Mouse (Mus musculus): ENCODE results near the gene Lmtk2. TPM values are rescaled to one million over a fixed set of nuclear protein-coding genes. Genes with fewer than 3 reads are reported as not detected.

Lmtk2 gene
- polyA plus RNA-seq, 1 experiment from 2014 or later = 4.8 TPM

DNA sequence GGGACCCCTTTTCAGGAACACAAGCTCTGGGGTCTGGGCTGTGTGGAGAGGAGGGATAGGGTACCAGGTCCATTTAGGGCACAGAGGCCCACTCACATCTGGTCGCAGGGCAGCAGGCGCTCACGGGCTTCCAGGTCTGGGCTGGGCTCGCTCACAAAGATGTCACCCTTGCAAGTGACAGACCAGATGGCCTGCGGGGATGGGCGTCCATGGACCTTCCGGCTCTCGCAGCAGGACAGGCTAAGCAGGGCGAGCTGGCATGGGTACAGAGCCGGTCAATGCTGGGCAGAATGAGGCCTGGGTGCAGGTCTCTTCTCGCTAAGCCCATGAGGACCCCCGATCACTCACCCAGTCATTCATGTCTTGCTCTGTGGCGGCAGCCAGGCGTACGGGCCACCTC lies 105.8 kb downstream of the Lmtk2 start:
- Histone ChIP-seq H3K4me1 (ENCODE audit: control insufficient read depth, insufficient read depth, low read length) (no peaks in the 10 kb centered on the region), H3K27me3 (ENCODE audit: control insufficient read depth, insufficient read depth, low read length) (no peaks in the 10 kb centered on the region), H3K9ac (ENCODE audit: low read length) (no peak overlapping the region), H3K9me3 (ENCODE audit: control insufficient read depth, low read length) (no peaks in the 10 kb centered on the region), H3K36me3 (ENCODE audit: control insufficient read depth, insufficient read depth, low read length) (peaks cover 3% of the 10 kb centered on the region; the same call in 1 of the 2 replicates), H3K27ac (ENCODE audit: low read depth, low read length) (no peak overlapping the region), H3K4me2 (no peak overlapping the region), H3K4me3 (ENCODE audit: low read depth, low read length) (no peak overlapping the region)
- DNase-seq (ENCODE audit: low spot score, missing footprints) (no peak), ATAC-seq (ENCODE audit: low FRiP score) (no peak)
- 94% methylated on average over 15 of the region's 15 CpGs for WGBS

DNA sequence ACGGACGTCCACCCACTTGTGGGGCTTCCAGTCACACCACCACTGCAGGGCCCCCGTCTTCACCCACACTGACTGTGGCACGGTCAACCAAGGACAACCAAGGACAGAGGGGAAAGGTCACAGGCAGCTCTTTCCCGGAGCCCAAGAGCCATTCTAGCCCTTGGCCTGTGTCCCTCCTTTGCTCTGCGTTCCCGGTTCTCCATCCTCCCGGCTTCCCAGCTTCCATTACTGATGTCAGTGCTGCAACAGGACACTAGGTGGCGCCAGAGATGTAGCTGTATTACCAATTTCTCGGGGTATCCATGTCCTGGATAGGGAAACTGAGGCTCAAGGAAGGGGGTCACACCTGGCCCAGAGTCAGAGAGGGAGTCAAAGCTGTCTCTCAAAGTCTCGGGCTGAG lies 107.2 kb downstream of the Lmtk2 start:
- Histone ChIP-seq H3K9ac (ENCODE audit: low read length) (no peak overlapping the region), H3K4me3 (ENCODE audit: low read depth, low read length) (no peak overlapping the region), H3K4me2 (no peak overlapping the region), H3K9me3 (ENCODE audit: control insufficient read depth, low read length) (no peaks in the 10 kb centered on the region), H3K27me3 (ENCODE audit: control insufficient read depth, insufficient read depth, low read length) (no peaks in the 10 kb centered on the region), H3K4me1 (ENCODE audit: control insufficient read depth, insufficient read depth, low read length) (no peaks in the 10 kb centered on the region), H3K36me3 (ENCODE audit: control insufficient read depth, insufficient read depth, low read length) (peaks cover under 1% of the 10 kb centered on the region; the same call in 1 of the 2 replicates), H3K27ac (ENCODE audit: low read depth, low read length) (no peak overlapping the region)
- peak; percentile 38; the same call in 1 of the 2 replicates for ATAC-seq (ENCODE audit: low FRiP score)
- peak; percentile 91 for DNase-seq (ENCODE audit: low spot score, missing footprints)
- 45% methylated on average over 11 of the region's 11 CpGs for WGBS

DNA sequence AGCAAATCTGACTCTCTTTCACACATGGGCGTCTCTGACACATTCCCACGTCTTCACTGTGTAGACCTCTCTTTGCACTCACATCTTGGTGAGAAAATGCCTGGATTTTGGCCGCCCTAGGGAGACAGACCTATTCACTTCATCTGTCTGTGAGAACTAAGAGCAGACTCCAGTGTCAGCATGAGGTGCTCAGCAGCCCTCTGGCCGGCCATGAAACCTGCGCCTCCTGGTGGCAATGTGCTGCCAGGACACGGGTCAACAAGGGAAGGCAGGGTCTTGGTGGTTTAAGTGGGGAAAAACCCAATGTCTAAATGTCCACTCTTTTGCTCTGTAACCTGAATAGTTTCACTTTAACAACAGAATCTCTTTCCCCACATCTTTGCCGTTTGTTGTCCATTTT lies 114.2 kb downstream of the Lmtk2 start:
- WGBS = 30% methylated on average over 7 of the region's 7 CpGs
- Histone ChIP-seq H3K4me2 (no peak overlapping the region), H3K27ac (ENCODE audit: low read depth, low read length) (no peak overlapping the region), H3K4me3 (ENCODE audit: low read depth, low read length) (no peak overlapping the region), H3K9me3 (ENCODE audit: control insufficient read depth, low read length) (no peaks in the 10 kb centered on the region), H3K27me3 (ENCODE audit: control insufficient read depth, insufficient read depth, low read length) (no peaks in the 10 kb centered on the region), H3K4me1 (ENCODE audit: control insufficient read depth, insufficient read depth, low read length) (peaks cover 5% of the 10 kb centered on the region; the same call in 1 of the 2 replicates), H3K9ac (ENCODE audit: low read length) (no peak overlapping the region), H3K36me3 (ENCODE audit: control insufficient read depth, insufficient read depth, low read length) (no peaks in the 10 kb centered on the region)
- DNase-seq (ENCODE audit: low spot score, missing footprints) (no peak), ATAC-seq (ENCODE audit: low FRiP score) (no peak)

DNA sequence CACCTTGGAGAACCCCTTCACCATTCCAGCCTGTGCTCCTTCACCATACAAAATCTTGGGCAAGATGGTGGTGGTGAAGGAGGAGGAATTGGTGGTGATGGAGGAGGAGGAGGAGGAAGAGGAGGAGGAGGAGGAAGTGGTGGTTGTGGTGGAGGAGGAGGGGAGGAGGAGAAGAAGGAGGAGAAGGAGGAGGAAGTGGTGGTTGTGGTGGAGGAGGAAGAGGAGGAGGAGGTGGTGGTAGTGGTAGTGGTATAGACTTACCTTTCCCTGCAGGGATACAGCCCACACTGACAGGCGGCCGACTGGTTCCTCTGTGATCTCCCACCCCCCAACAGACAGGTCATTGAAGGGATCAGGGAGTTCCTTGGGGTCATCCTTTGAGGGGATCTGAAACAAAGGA lies 115.8 kb downstream of the Lmtk2 start:
- WGBS = 85% methylated on average over 2 of the region's 2 CpGs
- no peak for ATAC-seq (ENCODE audit: low FRiP score)
- H3K36me3 ChIP-seq (ENCODE audit: control insufficient read depth, insufficient read depth, low read length) = no peaks in the 10 kb centered on the region

DNA sequence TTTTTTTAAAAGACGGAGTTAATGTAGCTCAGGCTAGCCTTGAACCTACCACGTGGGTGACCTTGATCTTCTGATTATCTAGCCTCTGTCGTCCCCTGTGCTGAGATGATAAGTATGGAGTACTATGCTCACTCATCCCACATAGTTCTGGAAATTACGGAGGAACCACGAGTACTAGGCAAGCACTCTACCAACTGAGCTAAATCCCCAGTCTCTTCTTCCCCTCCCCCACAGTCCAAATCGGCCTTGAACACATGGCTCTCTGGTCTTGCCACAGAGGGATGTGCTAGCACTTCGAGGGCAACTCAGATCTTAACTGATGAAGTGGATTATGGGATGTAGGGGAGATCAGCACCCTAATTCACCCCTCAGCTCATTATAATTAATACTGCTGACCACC lies 117.8 kb downstream of the Lmtk2 start:
- 88% methylated on average over 7 of the region's 7 CpGs for WGBS
- no peaks in the 10 kb centered on the region for H3K27me3 ChIP-seq (ENCODE audit: control insufficient read depth, insufficient read depth, low read length)
- no peak for DNase-seq (ENCODE audit: low spot score, missing footprints)

More for the DNA sequence above, 115.8 kb downstream of the Lmtk2 start:
- Histone ChIP-seq H3K4me3 (ENCODE audit: low read depth, low read length) (no peak overlapping the region), H3K4me1 (ENCODE audit: control insufficient read depth, insufficient read depth, low read length) (peaks cover 5% of the 10 kb centered on the region; the same call in 1 of the 2 replicates), H3K27ac (ENCODE audit: low read depth, low read length) (no peak overlapping the region), H3K9ac (ENCODE audit: low read length) (no peak overlapping the region), H3K4me2 (no peak overlapping the region), H3K9me3 (ENCODE audit: control insufficient read depth, low read length) (no peaks in the 10 kb centered on the region), H3K27me3 (ENCODE audit: control insufficient read depth, insufficient read depth, low read length) (no peaks in the 10 kb centered on the region)
- DNase-seq (ENCODE audit: low spot score, missing footprints) = no peak

DNA sequence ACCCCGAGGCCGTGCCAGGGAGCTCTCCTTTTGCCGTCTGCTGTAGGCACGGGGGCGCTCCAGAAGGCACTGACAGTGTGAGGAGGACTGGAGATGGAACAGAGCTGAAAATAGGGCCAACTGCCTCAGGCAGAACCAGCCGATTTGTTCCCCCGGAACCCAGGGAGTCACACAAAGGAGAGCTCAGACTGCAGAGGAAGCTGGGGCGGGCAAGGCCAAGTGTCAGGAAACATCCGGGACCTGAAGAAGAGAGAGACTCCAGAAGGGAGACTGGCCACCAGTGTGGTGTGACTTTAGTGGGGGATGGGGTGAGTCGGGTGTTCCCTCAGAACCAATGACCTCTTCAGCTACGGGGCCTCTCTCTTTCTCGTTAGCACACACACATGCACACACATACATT lies 119.1 kb downstream of the Lmtk2 start:
- DNase-seq (ENCODE audit: low spot score, missing footprints) = no peak
- 74% methylated on average over 12 of the region's 12 CpGs for WGBS
- H3K27ac ChIP-seq (ENCODE audit: low read depth, low read length) = no peak overlapping the region

More for the DNA sequence above, 117.8 kb downstream of the Lmtk2 start:
- no peak overlapping the region for H3K27ac ChIP-seq (ENCODE audit: low read depth, low read length)
- H3K9ac ChIP-seq (ENCODE audit: low read length) = no peak overlapping the region
- H3K36me3 ChIP-seq (ENCODE audit: control insufficient read depth, insufficient read depth, low read length) = no peaks in the 10 kb centered on the region
- peaks cover 15% of the 10 kb centered on the region for H3K4me1 ChIP-seq (ENCODE audit: control insufficient read depth, insufficient read depth, low read length)
- no peak overlapping the region for H3K4me3 ChIP-seq (ENCODE audit: low read depth, low read length)
- no peak for ATAC-seq (ENCODE audit: low FRiP score)
- no peaks in the 10 kb centered on the region for H3K9me3 ChIP-seq (ENCODE audit: control insufficient read depth, low read length)
- no peak overlapping the region for H3K4me2 ChIP-seq

DNA sequence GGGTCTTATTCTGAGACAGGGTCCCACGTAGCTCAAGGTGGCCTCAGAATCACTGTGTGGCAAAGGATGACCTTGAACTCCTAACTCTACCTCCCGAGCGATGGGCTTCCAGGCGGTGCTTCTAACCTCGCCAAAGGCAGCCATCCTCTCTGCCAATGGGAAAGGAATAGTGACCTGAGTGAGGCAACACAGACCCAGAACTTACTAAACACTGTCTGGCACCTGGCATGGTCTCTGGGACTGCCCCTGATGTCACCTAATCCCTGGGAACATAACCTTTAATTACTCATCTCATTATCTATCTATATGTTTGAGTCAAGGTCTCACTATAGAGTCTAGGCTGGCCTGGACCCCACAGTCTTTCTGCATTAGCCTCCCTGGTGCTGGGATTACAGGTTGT lies 119.7 kb downstream of the Lmtk2 start:
- Histone ChIP-seq H3K4me1 (ENCODE audit: control insufficient read depth, insufficient read depth, low read length) (peaks cover 15% of the 10 kb centered on the region), H3K4me2 (no peak overlapping the region), H3K36me3 (ENCODE audit: control insufficient read depth, insufficient read depth, low read length) (no peaks in the 10 kb centered on the region), H3K9me3 (ENCODE audit: control insufficient read depth, low read length) (no peaks in the 10 kb centered on the region), H3K4me3 (ENCODE audit: low read depth, low read length) (no peak overlapping the region), H3K27ac (ENCODE audit: low read depth, low read length) (no peak overlapping the region), H3K9ac (ENCODE audit: low read length) (no peak overlapping the region), H3K27me3 (ENCODE audit: control insufficient read depth, insufficient read depth, low read length) (no peaks in the 10 kb centered on the region)
- WGBS = 87% methylated on average over 5 of the region's 5 CpGs
- DNase-seq (ENCODE audit: low spot score, missing footprints) = no peak
- no peak for ATAC-seq (ENCODE audit: low FRiP score)

More for the DNA sequence above, 119.1 kb downstream of the Lmtk2 start:
- no peak overlapping the region for H3K4me3 ChIP-seq (ENCODE audit: low read depth, low read length)
- H3K9ac ChIP-seq (ENCODE audit: low read length) = no peak overlapping the region
- no peaks in the 10 kb centered on the region for H3K27me3 ChIP-seq (ENCODE audit: control insufficient read depth, insufficient read depth, low read length)
- no peaks in the 10 kb centered on the region for H3K9me3 ChIP-seq (ENCODE audit: control insufficient read depth, low read length)
- peaks cover 15% of the 10 kb centered on the region for H3K4me1 ChIP-seq (ENCODE audit: control insufficient read depth, insufficient read depth, low read length)
- no peak for ATAC-seq (ENCODE audit: low FRiP score)
- no peaks in the 10 kb centered on the region for H3K36me3 ChIP-seq (ENCODE audit: control insufficient read depth, insufficient read depth, low read length)
- H3K4me2 ChIP-seq = no peak overlapping the region

DNA sequence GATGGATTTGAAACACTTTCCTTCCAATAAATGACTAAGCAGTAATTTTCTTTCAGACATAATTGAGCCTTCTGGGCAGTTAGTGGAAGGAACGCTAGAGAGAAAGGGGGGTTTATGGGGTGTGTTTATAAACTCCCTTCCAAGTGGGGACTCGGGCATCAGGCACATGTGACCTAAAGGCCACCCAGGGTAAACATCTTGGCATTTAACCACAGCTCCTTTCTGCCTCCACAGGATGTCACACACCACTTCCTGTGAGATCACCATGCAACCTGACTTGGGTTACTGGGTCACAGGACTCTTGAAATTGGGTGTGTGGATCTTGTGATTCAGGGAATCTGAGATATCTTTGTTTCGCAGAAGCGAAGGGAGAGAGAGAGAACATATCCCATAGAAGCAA lies 121.1 kb downstream of the Lmtk2 start:
- 81% methylated on average over 4 of the region's 4 CpGs for WGBS
- DNase-seq (ENCODE audit: low spot score, missing footprints) (no peak), ATAC-seq (ENCODE audit: low FRiP score) (no peak)
- Histone ChIP-seq H3K36me3 (ENCODE audit: control insufficient read depth, insufficient read depth, low read length) (no peaks in the 10 kb centered on the region), H3K9me3 (ENCODE audit: control insufficient read depth, low read length) (no peaks in the 10 kb centered on the region), H3K4me2 (no peak overlapping the region), H3K4me3 (ENCODE audit: low read depth, low read length) (no peak overlapping the region), H3K27ac (ENCODE audit: low read depth, low read length) (no peak overlapping the region), H3K27me3 (ENCODE audit: control insufficient read depth, insufficient read depth, low read length) (no peaks in the 10 kb centered on the region), H3K4me1 (ENCODE audit: control insufficient read depth, insufficient read depth, low read length) (peaks cover 15% of the 10 kb centered on the region), H3K9ac (ENCODE audit: low read length) (no peak overlapping the region)

DNA sequence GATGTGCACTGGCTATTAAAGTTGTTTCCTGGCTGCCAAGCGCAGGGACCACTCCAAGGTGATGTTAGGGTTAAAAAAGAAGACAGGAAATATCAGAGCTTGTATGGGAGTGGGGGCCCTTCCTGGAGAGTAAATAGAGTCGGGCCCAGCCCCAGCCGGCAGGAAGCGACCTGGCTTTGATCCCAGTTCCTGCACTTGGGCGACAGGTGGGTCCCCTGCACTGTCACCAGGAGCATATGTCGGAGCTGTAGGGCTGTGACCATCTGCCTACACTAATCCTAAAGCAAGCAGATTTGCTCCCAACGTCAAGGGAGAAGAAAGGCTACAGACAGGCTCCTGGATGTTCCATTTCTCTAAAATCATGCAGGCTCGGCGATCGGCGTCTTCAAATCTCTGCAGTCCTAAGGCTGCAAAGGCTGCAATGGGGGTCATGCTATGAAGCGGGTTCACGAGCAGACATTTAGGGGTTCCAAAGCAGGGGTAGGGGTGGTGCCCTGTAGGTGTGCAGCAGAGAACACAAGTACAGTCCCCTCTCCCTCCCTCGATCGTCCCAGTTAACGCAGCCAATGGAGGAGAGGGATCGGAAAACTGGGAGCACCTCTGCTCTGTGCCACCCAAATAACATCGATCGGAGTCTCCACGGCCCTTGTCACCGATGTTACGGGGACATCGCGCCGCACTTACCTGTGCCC lies 122.7 kb downstream of the Lmtk2 start:
- DNase-seq (ENCODE audit: low spot score, missing footprints) = no peak
- WGBS = 4% methylated on average over 25 of the region's 25 CpGs

More for the DNA sequence above, 122.7 kb downstream of the Lmtk2 start:
- Histone ChIP-seq H3K27me3 (ENCODE audit: control insufficient read depth, insufficient read depth, low read length) (no peaks in the 10 kb centered on the region), H3K4me3 (ENCODE audit: low read depth, low read length) (peak overlapping the region; percentile 49), H3K4me2 (peak overlapping the region; percentile 70), H3K9me3 (ENCODE audit: control insufficient read depth, low read length) (no peaks in the 10 kb centered on the region), H3K27ac (ENCODE audit: low read depth, low read length) (no peak overlapping the region), H3K4me1 (ENCODE audit: control insufficient read depth, insufficient read depth, low read length) (peaks cover 15% of the 10 kb centered on the region), H3K36me3 (ENCODE audit: control insufficient read depth, insufficient read depth, low read length) (no peaks in the 10 kb centered on the region), H3K9ac (ENCODE audit: low read length) (peak overlapping the region; percentile 76)
- peak; percentile 79; the same call in 1 of the 2 replicates for ATAC-seq (ENCODE audit: low FRiP score)
